Mouse (Mus musculus): ENCODE results near the gene Csk.

The Csk gene

DNA sequence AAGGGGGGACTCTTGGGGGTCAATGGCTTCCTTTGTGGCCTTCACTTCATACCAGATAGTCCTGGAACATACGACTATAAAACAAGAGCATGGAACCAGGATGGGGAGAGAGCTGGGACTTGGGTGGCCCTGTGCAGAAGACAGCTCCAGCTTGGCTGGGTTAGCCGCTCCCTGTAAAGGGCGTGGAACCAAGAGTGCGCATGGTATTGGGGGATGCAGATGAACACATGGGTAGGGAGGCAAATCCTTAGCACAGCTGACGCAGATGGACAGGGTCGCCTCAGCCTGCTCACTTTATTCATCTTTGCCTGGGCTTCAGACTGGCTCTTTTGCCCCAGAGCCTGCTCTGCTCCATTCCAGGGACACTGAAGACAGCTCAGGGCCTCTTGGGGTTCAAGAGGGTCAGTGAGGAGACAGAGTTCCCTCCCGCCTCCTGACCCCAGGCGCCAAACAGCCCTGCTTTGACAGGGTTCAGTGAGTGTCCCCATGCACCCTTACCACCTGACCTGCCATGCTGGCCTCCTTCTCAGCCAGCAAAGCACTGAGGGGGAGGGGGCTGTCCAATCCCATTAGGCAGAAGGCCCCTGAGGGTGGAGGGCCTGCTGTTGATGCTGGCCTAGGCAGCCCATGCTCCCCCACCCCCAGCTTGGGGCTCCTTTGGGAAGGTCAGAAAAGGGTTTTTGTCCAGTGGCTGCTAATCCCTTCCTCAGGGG, 54.4 kb downstream of the Csk start:
- no peak for DNase-seq

- no peak for DNase-seq
Measured at GRCm38 (mm10) chr9:57597929-57598382, 55.5 kb downstream of the Csk start.

GRCm38 (mm10) chr9:57597265-57597664, 56.2 kb downstream of the Csk start:
- DNase-seq, result no peak

GRCm38 (mm10) chr9:57594174-57594509, 59.3 kb downstream of the Csk start:
- DNase-seq, result no peak

GRCm38 (mm10) chr9:57593454-57594173, 59.8 kb downstream of the Csk start:
- no peak for DNase-seq

DNA sequence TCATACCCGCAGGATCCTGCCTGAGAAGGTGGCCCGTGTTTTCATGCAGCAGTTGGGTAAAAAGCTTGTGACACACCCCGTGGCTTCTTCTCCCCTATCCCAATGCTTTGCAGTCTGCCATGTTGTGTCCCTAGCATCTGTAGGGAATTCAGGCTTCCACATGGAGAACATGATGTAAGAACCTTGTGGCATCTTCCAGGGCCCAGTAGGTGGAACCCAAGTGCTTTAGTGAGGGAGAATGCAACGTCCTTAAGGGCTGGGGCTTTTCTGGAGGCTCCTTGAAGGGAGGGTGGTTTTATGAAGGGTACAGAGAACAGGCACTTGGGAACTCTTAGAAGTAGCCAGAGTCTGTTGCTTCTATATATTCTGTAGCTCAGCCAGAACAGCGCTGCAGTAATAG, 62.7 kb downstream of the Csk start:
- DNase-seq, result no peak

- DNase-seq, result peak; percentile 70
Measured at GRCm38 (mm10) chr9:57589224-57590126, 64.0 kb downstream of the Csk start, which contains the start of gene Ulk3. Ulk3 (plus strand) TSS chr9:57589452.

GRCm38 (mm10) chr9:57584991-57585390, 68.4 kb downstream of the Csk start:
- no peak for DNase-seq

DNA sequence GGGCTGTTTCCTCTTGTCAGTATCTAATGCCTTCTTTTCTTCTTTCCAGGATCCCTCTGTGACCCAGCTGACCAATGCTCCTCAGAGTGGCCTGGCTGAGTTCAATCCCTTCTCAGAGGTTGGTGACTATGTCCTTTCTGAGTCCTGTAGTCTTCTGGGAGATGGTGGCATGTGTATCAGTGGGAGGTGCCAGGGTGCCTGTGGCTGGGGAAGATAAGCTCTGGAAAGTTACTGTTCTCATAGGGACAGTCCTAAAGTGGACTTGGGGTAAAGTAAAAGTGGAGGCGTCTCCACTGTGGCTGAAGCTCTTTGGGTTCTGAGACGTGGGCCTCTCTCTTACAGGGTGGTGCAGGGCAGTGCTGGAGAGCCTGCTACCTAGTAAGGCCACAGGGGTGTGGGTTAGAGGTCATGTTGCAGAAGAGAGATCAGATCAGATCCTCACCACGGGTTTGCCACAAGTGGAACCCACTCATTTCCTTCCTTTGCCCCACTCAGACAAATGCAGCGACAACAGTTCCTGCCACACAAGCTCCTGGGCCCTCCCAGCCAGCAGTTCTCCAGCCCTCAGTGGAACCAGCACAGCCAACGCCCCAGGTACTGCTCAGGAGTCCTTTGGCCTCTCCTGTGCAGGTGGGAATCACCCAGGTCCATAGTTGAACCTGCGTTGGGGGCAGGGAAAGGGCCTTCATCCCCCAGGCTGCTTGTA, 76.1 kb downstream of the Csk start:
- DNase-seq, result no peak
